Mouse (Mus musculus): Measurements from ENCODE around the gene Ifnar1. TPM values are rescaled to one million over a fixed set of nuclear protein-coding genes. Genes with fewer than 3 reads are reported as not detected.
"Not testable (repeated sequence)": the region's sequence is repeated elsewhere in the genome, so short reads cannot be mapped to it uniquely, and the experiment has no call there.

The Ifnar1 gene
- polyA plus RNA-seq (2014; fragmentation: Nextera tagmentation; extraction: Ambion mirVana) = 51.6 and 52.9 TPM in 2 replicates

DNA sequence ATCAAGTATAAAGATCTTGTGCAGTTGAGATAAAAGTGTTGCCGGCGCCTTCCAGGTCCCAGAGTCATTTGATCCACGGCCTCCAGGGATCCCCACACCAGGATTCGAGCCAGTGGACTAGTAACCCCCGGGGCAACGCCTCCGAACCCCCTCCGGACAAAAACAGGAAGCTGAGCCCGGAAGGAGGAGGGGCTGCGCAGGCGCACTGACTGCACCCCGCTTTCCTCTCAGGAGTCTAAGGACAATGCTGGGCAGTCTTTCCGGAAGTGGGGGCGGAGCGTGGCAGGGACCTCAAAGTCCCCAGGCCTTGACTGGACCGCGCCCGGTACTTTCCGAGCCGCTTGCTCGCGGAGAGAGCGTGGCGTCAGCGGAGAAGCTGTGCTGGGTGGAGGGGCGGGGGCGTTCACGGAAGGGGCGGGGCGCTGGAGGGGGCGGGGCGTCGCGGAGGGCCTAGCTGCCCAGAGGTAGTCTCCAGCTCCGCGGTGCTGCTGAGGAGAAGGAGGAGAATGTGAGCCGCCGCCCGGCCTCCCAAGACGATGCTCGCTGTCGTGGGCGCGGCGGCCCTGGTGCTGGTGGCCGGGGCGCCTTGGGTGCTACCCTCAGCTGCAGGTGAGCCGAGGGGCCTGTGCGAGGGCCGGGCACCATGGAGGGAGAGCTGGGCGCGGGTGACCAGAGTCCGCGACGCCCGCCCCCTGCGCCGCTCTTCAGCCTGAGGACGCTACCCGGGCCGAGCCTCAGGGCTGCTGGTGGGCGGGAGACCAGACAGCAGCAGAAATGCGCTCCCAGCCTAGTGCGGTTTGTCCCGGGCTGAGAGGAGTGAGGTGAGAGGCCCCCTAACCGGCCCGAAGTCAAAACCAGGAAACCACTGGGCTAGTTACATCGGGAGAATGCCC is at the start of gene Ifnar1:
Gene Ifnar1, plus strand, starts transcription at position 431 of the 893 bp plus-strand sequence.
- Histone ChIP-seq H3K4me2 (replicated peaks; ENCODE audit: low read depth, low read length) (peak within 1 kb of the TSS; percentile 51), H3K9me3 (ENCODE audit: control insufficient read depth, low read length) (no peaks in the 10 kb centered on the region), H3K27me3 (ENCODE audit: control insufficient read depth, insufficient read depth, low read length) (no peaks in the 10 kb centered on the region), H3K9ac (ENCODE audit: low read depth, low read length) (peak within 1 kb of the TSS; percentile 92), H3K36me3 (ENCODE audit: control insufficient read depth, insufficient read depth, low read length) (peaks cover 2% of the 10 kb centered on the region; the same call in 1 of the 2 replicates), H3K27ac (ENCODE audit: low read depth, low read length) (peak within 1 kb of the TSS; percentile 94), H3K4me1 (replicated peaks; ENCODE audit: control insufficient read depth, insufficient read depth, low read length) (peaks cover 6% of the 10 kb centered on the region), H3K4me3 (ENCODE audit: low read depth, low read length) (peak within 1 kb of the TSS; percentile 90)
- ATAC-seq (ENCODE audit: low FRiP score) (peak; percentile 99), DNase-seq (ENCODE audit: low spot score) (peak; percentile 99)
- under 1% methylated on average over 51 of the region's 68 CpGs for WGBS

GRCm38 (mm10) chr16:91438081-91438480 is 47.0 kb upstream of the Ifnar1 start:
- WGBS = 80% methylated on average over 3 of the region's 3 CpGs
- Histone ChIP-seq H3K4me3 (ENCODE audit: low read depth, low read length) (no peak overlapping the region), H3K9me3 (ENCODE audit: control insufficient read depth, low read length) (no peaks in the 10 kb centered on the region), H3K27ac (ENCODE audit: low read depth, low read length) (no peak overlapping the region), H3K36me3 (ENCODE audit: control insufficient read depth, insufficient read depth, low read length) (no peaks in the 10 kb centered on the region), H3K9ac (ENCODE audit: low read depth, low read length) (no peak overlapping the region), H3K4me1 (replicated peaks; ENCODE audit: control insufficient read depth, insufficient read depth, low read length) (no peaks in the 10 kb centered on the region), H3K4me2 (replicated peaks; ENCODE audit: low read depth, low read length) (no peak overlapping the region), H3K27me3 (ENCODE audit: control insufficient read depth, insufficient read depth, low read length) (no peaks in the 10 kb centered on the region)
- ATAC-seq (ENCODE audit: low FRiP score) (no peak), DNase-seq (ENCODE audit: low spot score) (no peak)

DNA sequence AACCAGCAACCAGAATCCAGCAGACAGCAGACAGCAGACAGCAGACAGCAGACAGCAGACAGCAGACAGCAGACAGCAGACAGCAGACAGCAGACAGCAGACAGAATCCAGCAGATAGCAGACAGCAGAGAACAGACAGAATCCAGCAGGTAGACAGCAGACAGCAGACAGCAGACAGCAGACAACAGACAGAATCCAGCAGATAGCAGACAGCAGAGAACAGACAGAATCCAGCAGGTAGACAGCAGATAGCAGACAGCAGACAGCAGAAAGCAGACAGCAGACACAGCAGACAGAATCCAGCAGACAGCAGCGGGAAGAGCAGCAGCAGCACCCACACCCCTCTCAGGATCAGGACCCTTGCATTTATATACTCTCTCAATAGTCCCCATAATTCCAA is 46.4 kb upstream of the Ifnar1 start:
- not testable (repeated sequence) for DNase-seq (ENCODE audit: low spot score); H3K4me2 ChIP-seq (replicated peaks; ENCODE audit: low read depth, low read length); H3K9me3 ChIP-seq (ENCODE audit: control insufficient read depth, low read length); H3K4me3 ChIP-seq (ENCODE audit: low read depth, low read length); H3K27ac ChIP-seq (ENCODE audit: low read depth, low read length); H3K36me3 ChIP-seq (ENCODE audit: control insufficient read depth, insufficient read depth, low read length); H3K9ac ChIP-seq (ENCODE audit: low read depth, low read length); H3K4me1 ChIP-seq (replicated peaks; ENCODE audit: control insufficient read depth, insufficient read depth, low read length); ATAC-seq (ENCODE audit: low FRiP score); H3K27me3 ChIP-seq (ENCODE audit: control insufficient read depth, insufficient read depth, low read length)
- WGBS = 95% methylated on average over 1 of the region's 1 CpGs

DNA sequence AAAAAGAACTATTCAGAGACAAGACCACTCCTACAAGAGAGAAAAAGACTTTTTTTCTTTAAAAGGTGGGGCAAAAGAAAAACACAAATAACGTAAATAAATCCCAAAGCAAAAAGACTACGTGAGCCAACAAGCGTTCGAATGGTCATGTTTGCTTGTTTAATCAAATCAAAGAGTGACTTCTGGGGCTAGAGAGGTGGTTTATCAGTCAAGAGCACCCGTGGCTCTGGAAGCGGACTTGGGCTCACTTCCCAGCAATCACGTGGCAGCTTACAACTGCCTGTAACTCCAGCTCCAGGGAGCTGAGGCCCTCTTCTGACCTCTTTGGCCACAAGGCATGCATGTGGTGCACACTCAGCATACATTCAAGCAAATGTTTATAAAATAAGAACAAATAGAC is 43.7 kb upstream of the Ifnar1 start:
- Histone ChIP-seq H3K4me2 (replicated peaks; ENCODE audit: low read depth, low read length) (no peak overlapping the region), H3K36me3 (ENCODE audit: control insufficient read depth, insufficient read depth, low read length) (no peaks in the 10 kb centered on the region), H3K4me3 (ENCODE audit: low read depth, low read length) (no peak overlapping the region), H3K4me1 (replicated peaks; ENCODE audit: control insufficient read depth, insufficient read depth, low read length) (no peaks in the 10 kb centered on the region), H3K27ac (ENCODE audit: low read depth, low read length) (no peak overlapping the region), H3K9ac (ENCODE audit: low read depth, low read length) (no peak overlapping the region), H3K9me3 (ENCODE audit: control insufficient read depth, low read length) (no peaks in the 10 kb centered on the region), H3K27me3 (ENCODE audit: control insufficient read depth, insufficient read depth, low read length) (no peaks in the 10 kb centered on the region)
- ATAC-seq (ENCODE audit: low FRiP score) (no peak), DNase-seq (ENCODE audit: low spot score) (no peak)
- WGBS = 61% methylated on average over 7 of the region's 7 CpGs

DNA sequence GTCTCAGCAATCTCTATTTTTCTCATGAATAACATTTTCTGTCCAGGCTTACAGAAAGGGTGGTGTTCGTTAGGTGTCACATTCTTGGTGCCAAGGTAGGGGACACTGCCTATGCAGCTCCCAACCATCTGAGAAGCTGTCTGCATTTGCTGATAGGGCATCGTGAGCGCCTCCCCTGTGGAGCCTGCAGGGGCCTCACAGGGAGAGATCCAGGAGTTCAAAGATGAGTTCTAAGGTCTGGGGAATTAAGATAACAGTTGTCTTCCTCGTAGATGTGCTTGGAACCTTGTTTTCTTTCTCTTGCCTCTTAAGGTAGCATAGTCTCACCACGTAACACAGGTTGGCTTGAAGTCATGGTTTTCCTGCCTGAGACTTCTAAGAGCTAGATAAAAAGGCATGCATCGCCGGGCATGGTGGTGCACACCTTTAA is 43.2 kb upstream of the Ifnar1 start:
- no peak overlapping the region for H3K27ac ChIP-seq (ENCODE audit: low read depth, low read length)
- no peaks in the 10 kb centered on the region for H3K4me1 ChIP-seq (replicated peaks; ENCODE audit: control insufficient read depth, insufficient read depth, low read length)
- H3K9ac ChIP-seq (ENCODE audit: low read depth, low read length) = no peak overlapping the region
- H3K36me3 ChIP-seq (ENCODE audit: control insufficient read depth, insufficient read depth, low read length) = no peaks in the 10 kb centered on the region
- no peak overlapping the region for H3K4me3 ChIP-seq (ENCODE audit: low read depth, low read length)
- no peaks in the 10 kb centered on the region for H3K9me3 ChIP-seq (ENCODE audit: control insufficient read depth, low read length)
- H3K4me2 ChIP-seq (replicated peaks; ENCODE audit: low read depth, low read length) = no peak overlapping the region
- H3K27me3 ChIP-seq (ENCODE audit: control insufficient read depth, insufficient read depth, low read length) = no peaks in the 10 kb centered on the region
- 87% methylated on average over 7 of the region's 7 CpGs for WGBS
- DNase-seq (ENCODE audit: low spot score) (no peak), ATAC-seq (ENCODE audit: low FRiP score) (no peak)

- Histone ChIP-seq H3K27ac (ENCODE audit: low read depth, low read length) (no peak overlapping the region), H3K27me3 (ENCODE audit: control insufficient read depth, insufficient read depth, low read length) (no peaks in the 10 kb centered on the region), H3K4me2 (replicated peaks; ENCODE audit: low read depth, low read length) (no peak overlapping the region), H3K4me3 (ENCODE audit: low read depth, low read length) (no peak overlapping the region), H3K9ac (ENCODE audit: low read depth, low read length) (no peak overlapping the region), H3K9me3 (ENCODE audit: control insufficient read depth, low read length) (no peaks in the 10 kb centered on the region), H3K36me3 (ENCODE audit: control insufficient read depth, insufficient read depth, low read length) (no peaks in the 10 kb centered on the region), H3K4me1 (replicated peaks; ENCODE audit: control insufficient read depth, insufficient read depth, low read length) (no peaks in the 10 kb centered on the region)
- no peak for ATAC-seq (ENCODE audit: low FRiP score)
- WGBS = 71% methylated on average over 4 of the region's 4 CpGs
- no peak for DNase-seq (ENCODE audit: low spot score)
Observed at GRCm38 (mm10) chr16:91442446-91442845, 42.6 kb upstream of the Ifnar1 start.

DNA sequence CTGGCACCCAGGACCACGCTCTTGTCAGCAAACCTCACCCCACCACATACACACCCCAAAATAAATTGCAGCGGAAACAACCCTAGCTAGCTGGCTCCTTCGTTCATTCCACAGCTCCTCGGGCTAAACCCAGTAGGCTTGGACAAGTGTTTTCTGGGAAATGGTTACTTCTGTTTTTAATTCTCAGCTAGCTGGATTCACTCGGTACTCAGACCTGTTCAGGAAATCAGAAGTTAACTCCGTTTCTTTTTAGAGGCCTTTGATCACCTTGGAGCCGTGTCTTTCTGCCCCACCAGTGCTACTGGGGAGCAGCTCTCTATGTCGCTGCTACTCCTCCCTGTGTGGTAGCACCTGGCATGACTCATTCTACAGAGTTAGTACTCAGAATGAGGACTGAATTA is 41.8 kb upstream of the Ifnar1 start:
- H3K9ac ChIP-seq (ENCODE audit: low read depth, low read length) = no peak overlapping the region
- DNase-seq (ENCODE audit: low spot score) (no peak), ATAC-seq (ENCODE audit: low FRiP score) (no peak)
- H3K9me3 ChIP-seq (ENCODE audit: control insufficient read depth, low read length) = no peaks in the 10 kb centered on the region
- no peaks in the 10 kb centered on the region for H3K36me3 ChIP-seq (ENCODE audit: control insufficient read depth, insufficient read depth, low read length)
- H3K4me2 ChIP-seq (replicated peaks; ENCODE audit: low read depth, low read length) = no peak overlapping the region
- H3K4me3 ChIP-seq (ENCODE audit: low read depth, low read length) = no peak overlapping the region
- H3K27ac ChIP-seq (ENCODE audit: low read depth, low read length) = no peak overlapping the region
- H3K27me3 ChIP-seq (ENCODE audit: control insufficient read depth, insufficient read depth, low read length) = no peaks in the 10 kb centered on the region
- H3K4me1 ChIP-seq (replicated peaks; ENCODE audit: control insufficient read depth, insufficient read depth, low read length) = no peaks in the 10 kb centered on the region
- 78% methylated on average over 8 of the region's 8 CpGs for WGBS

- DNase-seq (ENCODE audit: low spot score) (no peak), ATAC-seq (ENCODE audit: low FRiP score) (no peak)
- H3K9ac ChIP-seq (ENCODE audit: low read depth, low read length) = no peak overlapping the region
- no peak overlapping the region for H3K4me3 ChIP-seq (ENCODE audit: low read depth, low read length)
- WGBS = 90% methylated on average over 4 of the region's 4 CpGs
- no peaks in the 10 kb centered on the region for H3K4me1 ChIP-seq (replicated peaks; ENCODE audit: control insufficient read depth, insufficient read depth, low read length)
- no peaks in the 10 kb centered on the region for H3K27me3 ChIP-seq (ENCODE audit: control insufficient read depth, insufficient read depth, low read length)
- no peaks in the 10 kb centered on the region for H3K36me3 ChIP-seq (ENCODE audit: control insufficient read depth, insufficient read depth, low read length)
- no peak overlapping the region for H3K4me2 ChIP-seq (replicated peaks; ENCODE audit: low read depth, low read length)
- no peaks in the 10 kb centered on the region for H3K9me3 ChIP-seq (ENCODE audit: control insufficient read depth, low read length)
- H3K27ac ChIP-seq (ENCODE audit: low read depth, low read length) = no peak overlapping the region
Observed at GRCm38 (mm10) chr16:91444847-91445246, 40.2 kb upstream of the Ifnar1 start.

DNA sequence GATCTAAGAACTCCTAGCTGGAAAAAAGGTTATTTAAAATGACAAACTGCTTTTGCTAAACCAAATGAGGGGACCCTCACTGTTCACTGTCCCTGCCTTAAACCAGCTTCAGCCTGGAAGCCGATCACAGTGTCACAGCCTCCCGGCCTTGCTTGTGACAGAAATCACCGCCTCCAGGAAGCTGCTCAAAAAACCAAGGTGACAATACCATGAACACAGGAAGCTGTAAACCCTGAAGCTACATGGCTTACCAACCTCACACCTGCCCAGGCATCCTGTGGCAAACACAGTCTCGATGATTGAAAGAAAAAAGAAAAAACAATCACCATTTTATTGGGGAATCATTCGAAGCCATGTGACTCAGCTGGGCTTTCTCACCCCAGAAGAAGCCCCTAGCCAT is 39.5 kb upstream of the Ifnar1 start:
- no peak for DNase-seq (ENCODE audit: low spot score)
- WGBS = 85% methylated on average over 5 of the region's 5 CpGs
- no peaks in the 10 kb centered on the region for H3K27me3 ChIP-seq (ENCODE audit: control insufficient read depth, insufficient read depth, low read length)
- no peaks in the 10 kb centered on the region for H3K36me3 ChIP-seq (ENCODE audit: control insufficient read depth, insufficient read depth, low read length)
- no peaks in the 10 kb centered on the region for H3K4me1 ChIP-seq (replicated peaks; ENCODE audit: control insufficient read depth, insufficient read depth, low read length)
- no peak overlapping the region for H3K4me3 ChIP-seq (ENCODE audit: low read depth, low read length)
- no peak overlapping the region for H3K9ac ChIP-seq (ENCODE audit: low read depth, low read length)
- H3K4me2 ChIP-seq (replicated peaks; ENCODE audit: low read depth, low read length) = no peak overlapping the region
- H3K27ac ChIP-seq (ENCODE audit: low read depth, low read length) = no peak overlapping the region
- H3K9me3 ChIP-seq (ENCODE audit: control insufficient read depth, low read length) = no peaks in the 10 kb centered on the region
- no peak for ATAC-seq (ENCODE audit: low FRiP score)

Data from hindbrain, embryonic 11.5 days (tissue).